Mouse (Mus musculus) B cell, adult (primary cell): ENCODE measurements around the gene Il20rb. TPM values are rescaled to one million over a fixed set of nuclear protein-coding genes. Genes with fewer than 3 reads are reported as not detected.

ENCODE experiments used
- total RNA-seq: library from RNA; stranded (reverse); gene quantifications from 4 replicates; pipeline ENCODE4 v1.2.4, GENCODE M21; 2023; ENCODE audit not compliant: inconsistent age

Il20rb gene
- 2.8 to 3.7 TPM (median 2.9 TPM) in 4 replicates for total RNA-seq

DNA sequence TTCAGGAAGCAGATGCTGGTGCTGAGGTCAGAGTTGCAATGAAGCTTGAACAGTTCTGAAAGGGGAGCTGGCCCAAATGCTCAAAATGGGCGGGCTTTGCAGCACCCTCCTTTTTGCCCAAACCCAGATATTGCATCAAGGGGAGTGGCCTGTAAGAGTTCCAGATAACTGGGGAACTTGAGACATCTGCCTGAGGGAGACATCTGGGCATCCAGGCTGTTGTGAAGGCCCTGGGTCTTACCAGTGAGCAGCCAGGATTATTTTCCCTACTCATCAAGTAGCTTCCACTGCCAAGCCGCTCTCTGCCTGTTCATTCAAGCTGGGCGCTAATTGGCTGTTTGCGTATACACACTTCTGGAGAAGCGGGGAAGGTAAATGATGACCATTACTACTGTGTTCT, at the start of gene Il20rb:
Gene Il20rb (minus strand): TSS at position 358 of the 400 bp plus-strand sequence.

Other genes with a start within 250 kb of the Il20rb start
- gene Nck1, start 59.3 kb upstream of the Il20rb start, total RNA-seq = 32.4 to 41.7 TPM (median 35.8 TPM) in 4 replicates
- not detected in 4 replicates for gene Slc35g2, start 84.3 kb upstream of the Il20rb start, total RNA-seq
- 77.0 to 97.2 TPM (median 91.2 TPM) in 4 replicates for gene Stag1, start 111.0 kb upstream of the Il20rb start, total RNA-seq